ENCODE assay signal across 8 mouse cellular contexts in genomic region chr12:24709409-24709808, GRCm38 (mm10). TPM values are rescaled to one million over a fixed set of nuclear protein-coding genes. Genes with fewer than 3 reads are reported as not detected.
DNase-seq lines count a peak whose midpoint lies in the region; ATAC-seq lines count a peak whose summit lies in the region.

No protein-coding gene starts in this region.

- 4% methylated on average over 6 of the region's 6 CpGs for WGBS in lung, embryonic 16.5 days
- WGBS in intestine, embryonic 14.5 days, result 9% methylated on average over 6 of the region's 6 CpGs
- WGBS in neural tube, embryonic 13.5 days, result 26% methylated on average over 6 of the region's 6 CpGs

- no peak for DNase-seq in lung, postnatal 14 days
- no peak for DNase-seq in intestine, embryonic 14.5 days (ENCODE audit: low spot score)
- no peak for DNase-seq in T-cell, adult 2 months (ENCODE audit: low spot score)
- DNase-seq in lung, postnatal 25 days (ENCODE audit: low spot score), result no peak

- no peaks in the 10 kb centered on the region for H3K27me3 ChIP-seq in lung, embryonic 16.5 days (ENCODE audit: control insufficient read depth, insufficient read depth, low read depth, low read length)
- no peaks in the 10 kb centered on the region for H3K27me3 ChIP-seq in intestine, embryonic 14.5 days (replicated peaks; ENCODE audit: control insufficient read depth, insufficient read depth, low read length)
- H3K27me3 ChIP-seq in neural tube, embryonic 13.5 days, result peaks cover 15% of the 10 kb centered on the region

- ATAC-seq in lung, embryonic 16.5 days (ENCODE audit: low read depth), result no peak
- ATAC-seq in intestine, embryonic 14.5 days (replicated peaks; ENCODE audit: low FRiP score, low TSS enrichment, low read depth), result no peak
- no peak for ATAC-seq in neural tube, embryonic 13.5 days (ENCODE audit: low read depth)
- no peak for ATAC-seq in frontal cortex, adult (ENCODE audit: low TSS enrichment)

- peaks cover 32% of the 10 kb centered on the region for H3K4me1 ChIP-seq in lung, embryonic 16.5 days (replicated peaks; ENCODE audit: control insufficient read depth, insufficient read depth, low read length)
- H3K4me1 ChIP-seq in brown adipose tissue, adult 24 weeks (ENCODE audit: control insufficient read depth, insufficient read depth, insufficient read length, low read length), result peaks cover 3% of the 10 kb centered on the region; the same call in 1 of the 2 replicates
- H3K4me1 ChIP-seq in intestine, embryonic 14.5 days (replicated peaks; ENCODE audit: control insufficient read depth, insufficient read depth, low read length), result peaks cover 22% of the 10 kb centered on the region
- peaks cover 35% of the 10 kb centered on the region for H3K4me1 ChIP-seq in neural tube, embryonic 13.5 days (replicated peaks)

- H3K4me2 ChIP-seq in lung, embryonic 16.5 days (ENCODE audit: low read depth, low read length), result peak overlapping the region; percentile 81
- H3K4me2 ChIP-seq in intestine, embryonic 14.5 days (ENCODE audit: low read length), result peak overlapping the region; percentile 62
- peak overlapping the region; percentile 74 for H3K4me2 ChIP-seq in neural tube, embryonic 13.5 days

- peaks cover 10% of the 10 kb centered on the region for H3K36me3 ChIP-seq in lung, embryonic 16.5 days (ENCODE audit: control insufficient read depth, insufficient read depth, low read length)
- H3K36me3 ChIP-seq in intestine, embryonic 14.5 days (ENCODE audit: control insufficient read depth, insufficient read depth, low read length), result peaks cover 38% of the 10 kb centered on the region
- H3K36me3 ChIP-seq in neural tube, embryonic 13.5 days, result 0 out of 2 replicates have a peak, but pooled peaks cover 4% of the 10 kb centered on the region

- H3K27ac ChIP-seq in lung, embryonic 16.5 days (ENCODE audit: low read length), result peak overlapping the region; percentile 83
- H3K27ac ChIP-seq in brown adipose tissue, adult 24 weeks (replicated peaks; ENCODE audit: low read depth, low read length), result no peak overlapping the region
- peak overlapping the region; percentile 80; the same call in 1 of the 2 replicates for H3K27ac ChIP-seq in intestine, embryonic 14.5 days (ENCODE audit: low read depth)
- no peak overlapping the region for H3K27ac ChIP-seq in neural tube, embryonic 13.5 days (replicated peaks)

- no peaks in the 10 kb centered on the region for H3K9me3 ChIP-seq in lung, embryonic 16.5 days (ENCODE audit: control insufficient read depth, low read length)
- H3K9me3 ChIP-seq in intestine, embryonic 14.5 days (ENCODE audit: control insufficient read depth, low read length), result no peaks in the 10 kb centered on the region
- H3K9me3 ChIP-seq in neural tube, embryonic 13.5 days, result no peaks in the 10 kb centered on the region

- peak overlapping the region; percentile 86 for H3K9ac ChIP-seq in lung, embryonic 16.5 days (ENCODE audit: low read length)
- H3K9ac ChIP-seq in intestine, embryonic 14.5 days (ENCODE audit: low read length), result peak overlapping the region; percentile 83
- peak overlapping the region; percentile 79 for H3K9ac ChIP-seq in neural tube, embryonic 13.5 days

- peak overlapping the region; percentile 86 for H3K4me3 ChIP-seq in lung, embryonic 16.5 days (ENCODE audit: low read length)
- peak overlapping the region; percentile 95 for H3K4me3 ChIP-seq in brown adipose tissue, adult 24 weeks (ENCODE audit: insufficient read depth, low read depth, low read length)
- H3K4me3 ChIP-seq in intestine, embryonic 14.5 days (ENCODE audit: low read depth, low read length), result peak overlapping the region; percentile 91
- H3K4me3 ChIP-seq in neural tube, embryonic 13.5 days, result peak overlapping the region; percentile 85

RNA-seq across cellular contexts. Expression of gene Rrm2, which starts 1.4 kb away (rescaled TPM):
- polyA plus RNA-seq in lung, embryonic 16.5 days (2015; fragmentation: Nextera tagmentation; extraction: Ambion mirVana), result 196 and 207 TPM in 2 replicates
- 0.63 TPM in 2 replicates for polyA plus RNA-seq in brown adipose tissue, adult 24 weeks (2012; ENCODE audit: insufficient read depth, insufficient read length, missing spikeins)
- polyA plus RNA-seq in intestine, embryonic 14.5 days (2014; fragmentation: Nextera tagmentation; extraction: Ambion mirVana), result 160 and 162 TPM in 2 replicates
- 52.2 and 62.1 TPM in 2 replicates for polyA plus RNA-seq in neural tube, embryonic 13.5 days (2015; fragmentation: Nextera tagmentation; extraction: Ambion mirVana)

RNA-seq across cellular contexts. Expression of gene Cys1, which starts 27.8 kb away (rescaled TPM):
- 1.6 and 2.4 TPM in 2 replicates for polyA plus RNA-seq in lung, embryonic 16.5 days (2015; fragmentation: Nextera tagmentation; extraction: Ambion mirVana)
- 1.6 and 2.7 TPM in 2 replicates for polyA plus RNA-seq in brown adipose tissue, adult 24 weeks (2012; ENCODE audit: insufficient read depth, insufficient read length, missing spikeins)
- polyA plus RNA-seq in intestine, embryonic 14.5 days (2014; fragmentation: Nextera tagmentation; extraction: Ambion mirVana), result 2.1 and 2.6 TPM in 2 replicates
- 1.8 and 2.1 TPM in 2 replicates for polyA plus RNA-seq in neural tube, embryonic 13.5 days (2015; fragmentation: Nextera tagmentation; extraction: Ambion mirVana)

RNA-seq across cellular contexts. Expression of gene Klf11, which starts 58.3 kb away (rescaled TPM):
- polyA plus RNA-seq in lung, embryonic 16.5 days (2015; fragmentation: Nextera tagmentation; extraction: Ambion mirVana), result 15.7 and 15.8 TPM in 2 replicates
- polyA plus RNA-seq in brown adipose tissue, adult 24 weeks (2012; ENCODE audit: insufficient read depth, insufficient read length, missing spikeins), result 6.0 and 7.7 TPM in 2 replicates
- 12.5 and 15.2 TPM in 2 replicates for polyA plus RNA-seq in intestine, embryonic 14.5 days (2014; fragmentation: Nextera tagmentation; extraction: Ambion mirVana)
- 14.9 and 16.9 TPM in 2 replicates for polyA plus RNA-seq in neural tube, embryonic 13.5 days (2015; fragmentation: Nextera tagmentation; extraction: Ambion mirVana)

Comparison
In these comparisons a context has a peak if more than half of its experiments do, and no peak if none do; other contexts are left out.
1. H3K27ac ChIP-seq: peak in lung, embryonic 16.5 days (single experiment) and intestine, embryonic 14.5 days (single experiment); none in brown adipose tissue, adult 24 weeks (single experiment) and neural tube, embryonic 13.5 days (single experiment).
2. RNA of gene Rrm2, which starts 1.4 kb away (polyA plus RNA-seq): 196 to 207 TPM in lung, embryonic 16.5 days, 160 to 162 TPM in intestine, embryonic 14.5 days and 52.2 to 62.1 TPM in neural tube, embryonic 13.5 days; 0.63 TPM in brown adipose tissue, adult 24 weeks; every median in the first group is over 10 times any median in the second.
3. Peak in every context shown above with its lines, with median percentiles within 50 percentile points of each other: H3K4me2 ChIP-seq, H3K4me3 ChIP-seq and H3K9ac ChIP-seq.